Mouse (Mus musculus): Measurements from ENCODE around the gene Dnajb11. TPM values are rescaled to one million over a fixed set of nuclear protein-coding genes. Genes with fewer than 3 reads are reported as not detected.

Gene Dnajb11
- polyA plus RNA-seq, 1 experiment from 2014 or later: 97.4 TPM

- Histone ChIP-seq H3K9me3 (replicated peaks; ENCODE audit: control insufficient read depth, low read length, poor library complexity, severe bottlenecking) (0 out of 2 replicates have a peak, but pooled peaks cover 3% of the 10 kb centered on the region), H3K4me3 (ENCODE audit: low read depth, low read length) (no peak overlapping the region), H3K9ac (ENCODE audit: low read depth, low read length) (no peak overlapping the region), H3K36me3 (ENCODE audit: control insufficient read depth, insufficient read depth, low read length) (no peaks in the 10 kb centered on the region), H3K27me3 (ENCODE audit: control insufficient read depth, insufficient read depth, low read depth, low read length) (no peaks in the 10 kb centered on the region), H3K4me2 (ENCODE audit: low read length) (no peak overlapping the region), H3K27ac (ENCODE audit: low read length) (no peak overlapping the region), H3K4me1 (ENCODE audit: control insufficient read depth, insufficient read depth, low read length) (no peaks in the 10 kb centered on the region)
- ATAC-seq: no peak
- WGBS: 86% methylated on average over 6 of the region's 6 CpGs
Observed at GRCm38 (mm10) chr16:22912886-22913285, 55.2 kb downstream of the Dnajb11 start.

- Histone ChIP-seq H3K27ac (ENCODE audit: low read length) (no peak overlapping the region), H3K4me3 (ENCODE audit: low read depth, low read length) (no peak overlapping the region), H3K9ac (ENCODE audit: low read depth, low read length) (no peak overlapping the region), H3K9me3 (replicated peaks; ENCODE audit: control insufficient read depth, low read length, poor library complexity, severe bottlenecking) (0 out of 2 replicates have a peak, but pooled peaks cover 3% of the 10 kb centered on the region), H3K4me2 (ENCODE audit: low read length) (no peak overlapping the region), H3K27me3 (ENCODE audit: control insufficient read depth, insufficient read depth, low read depth, low read length) (no peaks in the 10 kb centered on the region), H3K36me3 (ENCODE audit: control insufficient read depth, insufficient read depth, low read length) (no peaks in the 10 kb centered on the region), H3K4me1 (ENCODE audit: control insufficient read depth, insufficient read depth, low read length) (no peaks in the 10 kb centered on the region)
- no peak for ATAC-seq
Observed at GRCm38 (mm10) chr16:22914276-22914675, 56.6 kb downstream of the Dnajb11 start.

- H3K27ac ChIP-seq (ENCODE audit: low read length): no peak within 1 kb of the TSS
- H3K4me3 ChIP-seq (ENCODE audit: low read depth, low read length): no peak within 1 kb of the TSS
- H3K9ac ChIP-seq (ENCODE audit: low read depth, low read length): no peak within 1 kb of the TSS
- no peaks in the 10 kb centered on the region for H3K36me3 ChIP-seq (ENCODE audit: control insufficient read depth, insufficient read depth, low read length)
- 0 out of 2 replicates have a peak, but pooled peaks cover 3% of the 10 kb centered on the region for H3K9me3 ChIP-seq (replicated peaks; ENCODE audit: control insufficient read depth, low read length, poor library complexity, severe bottlenecking)
- 95% methylated on average over 5 of the region's 5 CpGs for WGBS
- H3K27me3 ChIP-seq (ENCODE audit: control insufficient read depth, insufficient read depth, low read depth, low read length): no peaks in the 10 kb centered on the region
- H3K4me2 ChIP-seq (ENCODE audit: low read length): no peak within 1 kb of the TSS
- no peaks in the 10 kb centered on the region for H3K4me1 ChIP-seq (ENCODE audit: control insufficient read depth, insufficient read depth, low read length)
- ATAC-seq: no peak
Observed at GRCm38 (mm10) chr16:22918034-22918433, 60.4 kb downstream of the Dnajb11 start, which contains the start of gene Fetub. Fetub (plus strand) TSS chr16:22918334.

- WGBS: 68% methylated on average over 15 of the region's 15 CpGs
- Histone ChIP-seq H3K9ac (ENCODE audit: low read depth, low read length) (no peak overlapping the region), H3K4me2 (ENCODE audit: low read length) (no peak overlapping the region), H3K27me3 (ENCODE audit: control insufficient read depth, insufficient read depth, low read depth, low read length) (no peaks in the 10 kb centered on the region), H3K4me1 (ENCODE audit: control insufficient read depth, insufficient read depth, low read length) (no peaks in the 10 kb centered on the region), H3K36me3 (ENCODE audit: control insufficient read depth, insufficient read depth, low read length) (no peaks in the 10 kb centered on the region), H3K4me3 (ENCODE audit: low read depth, low read length) (no peak overlapping the region), H3K9me3 (replicated peaks; ENCODE audit: control insufficient read depth, low read length, poor library complexity, severe bottlenecking) (0 out of 2 replicates have a peak, but pooled peaks cover 3% of the 10 kb centered on the region), H3K27ac (ENCODE audit: low read length) (no peak overlapping the region)
- ATAC-seq: no peak
Observed at GRCm38 (mm10) chr16:22918664-22919312, 61.1 kb downstream of the Dnajb11 start.

GRCm38 (mm10) chr16:22919971-22920854 is 62.6 kb downstream of the Dnajb11 start:
- WGBS: 66% methylated on average over 18 of the region's 18 CpGs
- H3K4me3 ChIP-seq (ENCODE audit: low read depth, low read length): no peak overlapping the region
- no peak overlapping the region for H3K4me2 ChIP-seq (ENCODE audit: low read length)
- ATAC-seq: no peak
- H3K4me1 ChIP-seq (ENCODE audit: control insufficient read depth, insufficient read depth, low read length): no peaks in the 10 kb centered on the region
- 0 out of 2 replicates have a peak, but pooled peaks cover 3% of the 10 kb centered on the region for H3K9me3 ChIP-seq (replicated peaks; ENCODE audit: control insufficient read depth, low read length, poor library complexity, severe bottlenecking)
- no peak overlapping the region for H3K27ac ChIP-seq (ENCODE audit: low read length)
- H3K36me3 ChIP-seq (ENCODE audit: control insufficient read depth, insufficient read depth, low read length): no peaks in the 10 kb centered on the region
- no peak overlapping the region for H3K9ac ChIP-seq (ENCODE audit: low read depth, low read length)
- no peaks in the 10 kb centered on the region for H3K27me3 ChIP-seq (ENCODE audit: control insufficient read depth, insufficient read depth, low read depth, low read length)

- Histone ChIP-seq H3K36me3 (ENCODE audit: control insufficient read depth, insufficient read depth, low read length) (no peaks in the 10 kb centered on the region), H3K4me1 (ENCODE audit: control insufficient read depth, insufficient read depth, low read length) (no peaks in the 10 kb centered on the region), H3K27me3 (ENCODE audit: control insufficient read depth, insufficient read depth, low read depth, low read length) (no peaks in the 10 kb centered on the region), H3K4me3 (ENCODE audit: low read depth, low read length) (no peak overlapping the region), H3K9me3 (replicated peaks; ENCODE audit: control insufficient read depth, low read length, poor library complexity, severe bottlenecking) (no peaks in the 10 kb centered on the region), H3K4me2 (ENCODE audit: low read length) (no peak overlapping the region), H3K9ac (ENCODE audit: low read depth, low read length) (no peak overlapping the region), H3K27ac (ENCODE audit: low read length) (no peak overlapping the region)
- ATAC-seq: no peak
- 95% methylated on average over 5 of the region's 5 CpGs for WGBS
Observed at GRCm38 (mm10) chr16:22921761-22922160, 64.1 kb downstream of the Dnajb11 start.

GRCm38 (mm10) chr16:22922433-22922832 is 64.8 kb downstream of the Dnajb11 start:
- Histone ChIP-seq H3K36me3 (ENCODE audit: control insufficient read depth, insufficient read depth, low read length) (no peaks in the 10 kb centered on the region), H3K4me1 (ENCODE audit: control insufficient read depth, insufficient read depth, low read length) (no peaks in the 10 kb centered on the region), H3K27me3 (ENCODE audit: control insufficient read depth, insufficient read depth, low read depth, low read length) (no peaks in the 10 kb centered on the region), H3K9me3 (replicated peaks; ENCODE audit: control insufficient read depth, low read length, poor library complexity, severe bottlenecking) (no peaks in the 10 kb centered on the region), H3K27ac (ENCODE audit: low read length) (no peak overlapping the region), H3K9ac (ENCODE audit: low read depth, low read length) (no peak overlapping the region), H3K4me2 (ENCODE audit: low read length) (no peak overlapping the region), H3K4me3 (ENCODE audit: low read depth, low read length) (no peak overlapping the region)
- no peak for ATAC-seq
- WGBS: 89% methylated on average over 4 of the region's 4 CpGs

All from midbrain, embryonic 16.5 days (tissue).